Mouse (Mus musculus): ENCODE data around the gene Maats1. TPM values are rescaled to one million over a fixed set of nuclear protein-coding genes. Genes with fewer than 3 reads are reported as not detected.

Maats1 gene
- polyA plus RNA-seq, 1 experiment from 2014 or later = 1.0 TPM

DNA sequence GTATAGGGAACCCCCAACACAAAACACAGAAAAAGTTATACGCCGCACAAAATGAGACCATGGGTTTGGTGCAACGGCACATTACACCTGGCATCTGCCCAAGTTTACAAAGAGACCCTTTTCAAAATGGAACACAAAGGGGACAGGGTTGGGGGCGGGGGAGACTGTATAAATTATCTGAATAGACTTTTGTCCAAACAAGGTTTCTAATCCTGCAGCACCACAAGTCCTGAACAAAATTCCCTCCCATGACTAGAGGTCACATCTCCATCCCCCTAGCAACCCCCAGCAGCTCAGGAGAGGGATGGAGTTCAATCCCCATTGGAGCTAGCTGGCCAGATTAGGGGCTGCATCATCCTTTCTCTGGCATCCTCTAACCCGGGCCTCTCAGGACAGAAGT is 69.5 kb downstream of the Maats1 start:
- no peaks in the 10 kb centered on the region for H3K36me3 ChIP-seq (ENCODE audit: control insufficient read depth, insufficient read depth, low read length)
- H3K4me2 ChIP-seq (ENCODE audit: low read length) = no peak overlapping the region
- WGBS = 26% methylated on average over 5 of the region's 5 CpGs
- ATAC-seq (ENCODE audit: low FRiP score, low TSS enrichment) (no peak; the same call in 1 of the 2 replicates), DNase-seq (peak; percentile 69)
- no peak overlapping the region for H3K9ac ChIP-seq (replicated peaks; ENCODE audit: low read length)
- H3K4me1 ChIP-seq (ENCODE audit: control insufficient read depth, insufficient read depth, low read length) = peaks cover 5% of the 10 kb centered on the region; the same call in 1 of the 2 replicates
- no peak overlapping the region for H3K27ac ChIP-seq (replicated peaks; ENCODE audit: low read depth, low read length)
- H3K4me3 ChIP-seq (replicated peaks; ENCODE audit: low read depth, low read length) = no peak overlapping the region
- no peaks in the 10 kb centered on the region for H3K27me3 ChIP-seq (ENCODE audit: control insufficient read depth, insufficient read depth, low read length)
- no peaks in the 10 kb centered on the region for H3K9me3 ChIP-seq (ENCODE audit: control insufficient read depth, low read length)

DNA sequence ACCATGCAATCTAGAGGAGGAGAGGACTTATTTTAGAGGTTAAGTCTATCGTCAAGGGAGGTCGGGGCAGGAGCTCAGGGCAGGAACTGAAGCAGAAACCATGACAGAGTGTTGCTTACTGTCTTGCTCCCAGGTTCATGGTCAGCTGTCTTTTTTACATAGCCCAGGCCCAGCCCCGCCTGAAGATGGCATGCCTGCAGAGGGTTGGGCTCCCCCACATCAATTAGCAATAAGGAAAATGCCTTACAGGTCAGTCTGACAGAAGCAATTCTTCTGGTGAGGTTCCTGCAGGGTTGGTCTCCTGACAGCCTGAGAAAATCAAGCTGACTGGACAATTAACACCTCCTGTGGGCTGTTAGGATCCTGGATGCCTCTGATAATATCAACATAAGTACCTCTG is 70.3 kb downstream of the Maats1 start:
- Histone ChIP-seq H3K27me3 (ENCODE audit: control insufficient read depth, insufficient read depth, low read length) (no peaks in the 10 kb centered on the region), H3K4me1 (ENCODE audit: control insufficient read depth, insufficient read depth, low read length) (peaks cover 5% of the 10 kb centered on the region; the same call in 1 of the 2 replicates), H3K27ac (replicated peaks; ENCODE audit: low read depth, low read length) (no peak overlapping the region), H3K4me3 (replicated peaks; ENCODE audit: low read depth, low read length) (no peak overlapping the region), H3K36me3 (ENCODE audit: control insufficient read depth, insufficient read depth, low read length) (no peaks in the 10 kb centered on the region), H3K9ac (replicated peaks; ENCODE audit: low read length) (no peak overlapping the region), H3K9me3 (ENCODE audit: control insufficient read depth, low read length) (no peaks in the 10 kb centered on the region), H3K4me2 (ENCODE audit: low read length) (no peak overlapping the region)
- 86% methylated on average over 3 of the region's 3 CpGs for WGBS
- no peak for DNase-seq
- ATAC-seq (ENCODE audit: low FRiP score, low TSS enrichment) = no peak

GRCm38 (mm10) chr16:38255927-38256326 is 86.0 kb downstream of the Maats1 start:
- Histone ChIP-seq H3K4me1 (ENCODE audit: control insufficient read depth, insufficient read depth, low read length) (no peaks in the 10 kb centered on the region), H3K27me3 (ENCODE audit: control insufficient read depth, insufficient read depth, low read length) (no peaks in the 10 kb centered on the region), H3K4me2 (ENCODE audit: low read length) (no peak overlapping the region), H3K4me3 (replicated peaks; ENCODE audit: low read depth, low read length) (no peak overlapping the region), H3K9ac (replicated peaks; ENCODE audit: low read length) (no peak overlapping the region), H3K27ac (replicated peaks; ENCODE audit: low read depth, low read length) (no peak overlapping the region), H3K9me3 (ENCODE audit: control insufficient read depth, low read length) (no peaks in the 10 kb centered on the region), H3K36me3 (ENCODE audit: control insufficient read depth, insufficient read depth, low read length) (no peaks in the 10 kb centered on the region)
- no peak for DNase-seq
- ATAC-seq (ENCODE audit: low FRiP score, low TSS enrichment) = no peak
- WGBS = 93% methylated on average over 9 of the region's 9 CpGs

GRCm38 (mm10) chr16:38255107-38255506 is 86.8 kb downstream of the Maats1 start:
- 75% methylated on average over 4 of the region's 4 CpGs for WGBS
- Histone ChIP-seq H3K27me3 (ENCODE audit: control insufficient read depth, insufficient read depth, low read length) (no peaks in the 10 kb centered on the region), H3K4me3 (replicated peaks; ENCODE audit: low read depth, low read length) (no peak overlapping the region), H3K4me2 (ENCODE audit: low read length) (no peak overlapping the region), H3K9me3 (ENCODE audit: control insufficient read depth, low read length) (no peaks in the 10 kb centered on the region), H3K4me1 (ENCODE audit: control insufficient read depth, insufficient read depth, low read length) (no peaks in the 10 kb centered on the region), H3K27ac (replicated peaks; ENCODE audit: low read depth, low read length) (no peak overlapping the region), H3K36me3 (ENCODE audit: control insufficient read depth, insufficient read depth, low read length) (no peaks in the 10 kb centered on the region), H3K9ac (replicated peaks; ENCODE audit: low read length) (no peak overlapping the region)
- no peak for DNase-seq
- ATAC-seq (ENCODE audit: low FRiP score, low TSS enrichment) = no peak

GRCm38 (mm10) chr16:38254001-38254400 is 87.9 kb downstream of the Maats1 start:
- ATAC-seq (ENCODE audit: low FRiP score, low TSS enrichment) (no peak), DNase-seq (no peak)
- no peak overlapping the region for H3K27ac ChIP-seq (replicated peaks; ENCODE audit: low read depth, low read length)
- no peaks in the 10 kb centered on the region for H3K9me3 ChIP-seq (ENCODE audit: control insufficient read depth, low read length)
- no peak overlapping the region for H3K4me3 ChIP-seq (replicated peaks; ENCODE audit: low read depth, low read length)
- no peaks in the 10 kb centered on the region for H3K27me3 ChIP-seq (ENCODE audit: control insufficient read depth, insufficient read depth, low read length)
- no peaks in the 10 kb centered on the region for H3K4me1 ChIP-seq (ENCODE audit: control insufficient read depth, insufficient read depth, low read length)
- 85% methylated on average over 14 of the region's 14 CpGs for WGBS
- no peak overlapping the region for H3K4me2 ChIP-seq (ENCODE audit: low read length)
- H3K9ac ChIP-seq (replicated peaks; ENCODE audit: low read length) = no peak overlapping the region
- no peaks in the 10 kb centered on the region for H3K36me3 ChIP-seq (ENCODE audit: control insufficient read depth, insufficient read depth, low read length)

DNA sequence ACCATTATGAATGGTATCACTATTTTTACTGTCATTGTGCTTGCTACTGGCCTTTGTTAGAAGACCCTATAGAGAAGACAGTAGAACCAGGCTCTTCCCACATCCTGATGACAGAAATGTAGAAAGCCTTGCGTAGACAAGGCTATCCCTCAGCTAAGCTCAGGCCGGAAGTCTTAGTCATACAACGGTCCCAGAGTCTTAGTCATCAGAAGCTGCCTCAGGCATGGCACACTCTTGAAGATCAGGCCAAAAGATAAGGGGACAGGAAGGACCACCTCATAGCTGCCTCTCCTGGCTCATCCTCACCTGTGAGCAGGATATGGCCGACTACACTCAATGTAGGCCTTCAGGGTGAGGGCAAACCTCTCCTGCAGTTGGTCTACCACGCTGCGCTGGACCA is 91.5 kb downstream of the Maats1 start:
- H3K9me3 ChIP-seq (ENCODE audit: control insufficient read depth, low read length) = no peaks in the 10 kb centered on the region
- H3K27me3 ChIP-seq (ENCODE audit: control insufficient read depth, insufficient read depth, low read length) = no peaks in the 10 kb centered on the region
- no peak overlapping the region for H3K4me2 ChIP-seq (ENCODE audit: low read length)
- no peak overlapping the region for H3K4me3 ChIP-seq (replicated peaks; ENCODE audit: low read depth, low read length)
- ATAC-seq (ENCODE audit: low FRiP score, low TSS enrichment) (no peak), DNase-seq (no peak)
- WGBS = 96% methylated on average over 6 of the region's 6 CpGs
- no peaks in the 10 kb centered on the region for H3K4me1 ChIP-seq (ENCODE audit: control insufficient read depth, insufficient read depth, low read length)
- no peak overlapping the region for H3K9ac ChIP-seq (replicated peaks; ENCODE audit: low read length)
- H3K27ac ChIP-seq (replicated peaks; ENCODE audit: low read depth, low read length) = no peak overlapping the region
- H3K36me3 ChIP-seq (ENCODE audit: control insufficient read depth, insufficient read depth, low read length) = no peaks in the 10 kb centered on the region

DNA sequence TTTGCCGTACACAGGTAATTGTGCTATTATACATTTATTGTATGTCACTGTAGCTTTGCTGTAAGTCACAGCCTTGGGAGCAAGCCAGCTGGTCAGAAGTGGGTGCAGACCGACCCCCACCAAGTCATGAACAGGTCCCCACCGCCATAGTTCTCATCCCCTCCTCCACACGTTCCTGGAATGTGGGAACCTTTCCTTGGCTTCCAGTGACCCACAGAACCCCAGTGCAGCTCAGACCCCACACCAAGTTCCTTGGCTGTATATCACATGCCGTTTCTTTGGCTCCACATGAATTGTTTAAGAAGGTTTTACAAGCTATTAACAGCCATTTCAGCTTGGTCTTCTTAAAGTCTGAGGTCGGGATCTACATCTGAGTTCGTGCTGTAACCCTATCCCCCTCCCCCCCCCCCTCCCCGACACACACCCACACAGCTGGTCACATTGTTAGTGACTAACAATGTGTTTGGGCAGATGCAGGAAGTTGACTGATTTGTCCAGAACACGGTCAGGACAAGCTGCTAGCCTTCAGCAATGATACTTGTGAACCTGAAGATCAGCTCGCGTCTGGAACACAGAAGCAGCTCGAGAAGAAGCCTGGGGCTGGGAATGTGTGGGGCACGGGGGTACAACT is 93.5 kb downstream of the Maats1 start:
- H3K4me1 ChIP-seq (ENCODE audit: control insufficient read depth, insufficient read depth, low read length) = no peaks in the 10 kb centered on the region
- H3K9me3 ChIP-seq (ENCODE audit: control insufficient read depth, low read length) = no peaks in the 10 kb centered on the region
- ATAC-seq (ENCODE audit: low FRiP score, low TSS enrichment) = no peak
- no peak for DNase-seq
- H3K27ac ChIP-seq (replicated peaks; ENCODE audit: low read depth, low read length) = no peak overlapping the region
- H3K4me2 ChIP-seq (ENCODE audit: low read length) = no peak overlapping the region
- no peak overlapping the region for H3K4me3 ChIP-seq (replicated peaks; ENCODE audit: low read depth, low read length)
- peaks cover 8% of the 10 kb centered on the region for H3K36me3 ChIP-seq (ENCODE audit: control insufficient read depth, insufficient read depth, low read length)
- no peaks in the 10 kb centered on the region for H3K27me3 ChIP-seq (ENCODE audit: control insufficient read depth, insufficient read depth, low read length)
- 68% methylated on average over 13 of the region's 13 CpGs for WGBS
- H3K9ac ChIP-seq (replicated peaks; ENCODE audit: low read length) = no peak overlapping the region

Other genes with a start within 250 kb of the Maats1 start
- not detected in 2 replicates for gene Nr1i2, start 47.3 kb downstream of the Maats1 start, polyA plus RNA-seq (2014; fragmentation: Nextera tagmentation; extraction: Ambion mirVana)
- 83.8 and 88.1 TPM in 2 replicates for gene Cox17, start 4.8 kb upstream of the Maats1 start, polyA plus RNA-seq (2014; fragmentation: Nextera tagmentation; extraction: Ambion mirVana)
- not detected in 2 replicates for gene Gm21987, start 4.9 kb upstream of the Maats1 start, polyA plus RNA-seq (2014; fragmentation: Nextera tagmentation; extraction: Ambion mirVana)
- gene Popdc2, start 20.1 kb upstream of the Maats1 start, polyA plus RNA-seq (2014; fragmentation: Nextera tagmentation; extraction: Ambion mirVana) = 0.51 TPM in 2 replicates
- 0.26 and 0.38 TPM in 2 replicates for gene Pla1a, start 91.0 kb upstream of the Maats1 start, polyA plus RNA-seq (2014; fragmentation: Nextera tagmentation; extraction: Ambion mirVana)
- 139 and 158 TPM in 2 replicates for gene Adprh, start 110.6 kb upstream of the Maats1 start, polyA plus RNA-seq (2014; fragmentation: Nextera tagmentation; extraction: Ambion mirVana)
- 0.35 and 0.93 TPM in 2 replicates for gene Cd80, start 113.4 kb upstream of the Maats1 start, polyA plus RNA-seq (2014; fragmentation: Nextera tagmentation; extraction: Ambion mirVana)
- 28.5 and 28.9 TPM in 2 replicates for gene Timmdc1, start 180.5 kb upstream of the Maats1 start, polyA plus RNA-seq (2014; fragmentation: Nextera tagmentation; extraction: Ambion mirVana)
- 49.0 and 62.8 TPM in 2 replicates for gene Poglut1, start 208.1 kb upstream of the Maats1 start, polyA plus RNA-seq (2014; fragmentation: Nextera tagmentation; extraction: Ambion mirVana)
- gene Tmem39a, start 216.6 kb upstream of the Maats1 start, polyA plus RNA-seq (2014; fragmentation: Nextera tagmentation; extraction: Ambion mirVana) = 35.6 and 38.6 TPM in 2 replicates

All from midbrain, embryonic 14.5 days (tissue).